Mouse (Mus musculus) midbrain, embryonic 10.5 days (tissue): Measurements from ENCODE around the gene Arl2bp. TPM values are rescaled to one million over a fixed set of nuclear protein-coding genes. Genes with fewer than 3 reads are reported as not detected.

Source experiments
- DNase-seq: peaks from one replicate; pipeline ENCODE4 v3.0.0-alpha.2; 2017; ENCODE audit warnings: low spot score
- H3K27ac ChIP-seq: fragments of 300-500 bp; sonication (generic); replicated peaks from 2 replicates; pipeline ENCODE4 v1.5.1; 2016; ENCODE audit warnings: mild to moderate bottlenecking
- H3K27me3 ChIP-seq: fragments of 300-500 bp; sonication (generic); 2 replicates; pipeline ENCODE4 v1.6.1; 2016; ENCODE audit warnings: low read depth, mild to moderate bottlenecking; ENCODE audit not compliant: poor library complexity, severe bottlenecking
- H3K36me3 ChIP-seq: fragments of 300-500 bp; sonication (generic); 2 replicates; pipeline ENCODE4 v1.6.1; 2016; ENCODE audit warnings: mild to moderate bottlenecking, moderate library complexity
- H3K4me1 ChIP-seq: fragments of 300-500 bp; sonication (generic); 2 replicates; pipeline ENCODE4 v1.6.1; 2016
- H3K4me3 ChIP-seq: fragments of 300-500 bp; sonication (generic); 2 replicates; pipeline ENCODE4 v1.5.1; 2016; ENCODE audit warnings: mild to moderate bottlenecking, moderate library complexity
- H3K9me3 ChIP-seq: fragments of 300-500 bp; sonication (generic); replicated peaks from 2 replicates; pipeline ENCODE4 v1.6.1; 2016; ENCODE audit warnings: mild to moderate bottlenecking
- WGBS: fragments of 180-500 bp; shearing (Covaris S2); methylation state at CpG from one replicate; pipeline ENCODE4 v1.1.7; 2016; 5-methylcytosine and 5-hydroxymethylcytosine counted together
- polyA plus RNA-seq: library from polyadenylated mRNA; unstranded; fragments of >200 nt; fragmentation: Nextera tagmentation; extraction: Ambion mirVana; gene quantifications from 2 replicates; pipeline ENCODE4 v1.2.1, GENCODE M21; 2016

Gene Arl2bp
- polyA plus RNA-seq, 1 experiment from 2014 or later, result 210 TPM

DNA sequence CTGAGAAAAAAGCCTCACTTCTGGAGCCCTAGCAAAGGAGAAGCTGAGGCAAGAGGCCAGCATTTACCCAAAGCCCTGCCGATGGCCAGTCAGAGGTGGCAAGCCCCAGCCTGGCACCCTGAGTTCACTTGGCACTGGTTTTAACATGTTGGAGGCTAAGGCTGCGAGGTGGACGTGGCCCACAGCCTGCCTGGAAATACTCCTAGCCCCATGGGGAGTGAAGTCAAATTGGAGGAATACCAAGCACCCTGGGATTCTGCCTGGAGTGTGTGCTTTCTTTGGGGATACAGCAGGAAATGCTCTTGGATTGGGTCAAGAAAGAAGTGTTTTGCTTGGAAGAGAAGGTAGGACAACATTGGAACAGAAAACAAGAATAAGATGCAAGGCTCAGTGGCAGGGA, 49.5 kb downstream of the Arl2bp start:
- 82% methylated on average over 3 of the region's 3 CpGs for WGBS
- Histone ChIP-seq H3K36me3 (no peaks in the 10 kb centered on the region), H3K4me1 (0 out of 2 replicates have a peak, but pooled peaks cover 8% of the 10 kb centered on the region), H3K27me3 (no peaks in the 10 kb centered on the region), H3K9me3 (no peaks in the 10 kb centered on the region), H3K4me3 (no peak overlapping the region), H3K27ac (no peak overlapping the region)
- DNase-seq, result no peak

DNA sequence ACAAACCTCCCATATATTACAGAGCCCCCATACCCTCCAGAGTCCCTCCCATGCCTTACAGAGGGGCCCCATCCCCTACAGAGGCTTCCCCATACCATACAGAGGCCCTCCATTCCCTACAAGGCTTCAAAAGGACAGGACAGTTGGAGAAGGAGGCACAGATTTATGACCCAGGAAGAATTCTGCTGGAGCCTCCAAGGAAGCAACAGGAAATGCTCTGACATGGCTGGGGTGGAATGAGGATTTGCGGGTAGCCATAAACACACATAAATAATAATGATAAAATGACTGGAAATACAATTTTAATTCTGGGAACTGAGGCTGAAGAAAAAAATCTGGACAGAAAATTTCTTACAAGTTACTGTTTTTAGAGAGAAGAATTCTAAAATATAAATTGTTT, 50.4 kb downstream of the Arl2bp start:
- 92% methylated on average over 1 of the region's 1 CpGs for WGBS
- Histone ChIP-seq H3K27me3 (no peaks in the 10 kb centered on the region), H3K4me1 (0 out of 2 replicates have a peak, but pooled peaks cover 5% of the 10 kb centered on the region), H3K9me3 (no peaks in the 10 kb centered on the region), H3K36me3 (no peaks in the 10 kb centered on the region), H3K27ac (no peak overlapping the region), H3K4me3 (no peak overlapping the region)
- no peak for DNase-seq

Other genes starting within 250 kb of the Arl2bp start
- gene Nlrc5, start 232.2 kb upstream of the Arl2bp start, polyA plus RNA-seq, result 0.02 and 0.16 TPM in 2 replicates
- gene Cpne2, start 133.6 kb upstream of the Arl2bp start, polyA plus RNA-seq, result 13.6 and 17.6 TPM in 2 replicates
- 45.2 and 49.5 TPM in 2 replicates for gene Rspry1, start 64.7 kb upstream of the Arl2bp start, polyA plus RNA-seq
- gene Fam192a, start 64.6 kb upstream of the Arl2bp start, polyA plus RNA-seq, result 91.8 and 98.8 TPM in 2 replicates
- gene Pllp, start 29.7 kb downstream of the Arl2bp start, polyA plus RNA-seq, result 0.34 and 0.36 TPM in 2 replicates
- gene Ccl22, start 79.0 kb downstream of the Arl2bp start, polyA plus RNA-seq, result not detected in 2 replicates
- 13.6 and 14.3 TPM in 2 replicates for gene Cx3cl1, start 105.4 kb downstream of the Arl2bp start, polyA plus RNA-seq
- gene Ccl17, start 143.9 kb downstream of the Arl2bp start, polyA plus RNA-seq, result not detected in 2 replicates
- gene Coq9, start 171.7 kb downstream of the Arl2bp start, polyA plus RNA-seq, result 50.4 and 52.6 TPM in 2 replicates
- 185 and 201 TPM in 2 replicates for gene Ciapin1, start 171.8 kb downstream of the Arl2bp start, polyA plus RNA-seq
- 163 and 176 TPM in 2 replicates for gene Polr2c, start 190.8 kb downstream of the Arl2bp start, polyA plus RNA-seq
- gene Dok4, start 209.7 kb downstream of the Arl2bp start, polyA plus RNA-seq, result 11.3 and 14.5 TPM in 2 replicates